Mouse (Mus musculus) layer of hippocampus, postnatal 36 days (tissue): ENCODE measurements around the gene Klk14. TPM values are rescaled to one million over a fixed set of nuclear protein-coding genes. Genes with fewer than 3 reads are reported as not detected.

Experiments used
- total RNA-seq, 2 experiments: library from RNA; stranded (reverse); gene quantifications; 2 replicates each; pipeline ENCODE4 v1.2.3; 2021

Klk14 gene
- total RNA-seq, 2 experiments from 2014 or later, result not detected

Other genes starting within 250 kb of the Klk14 start
- not detected for gene Cldnd2, start 249.6 kb upstream of the Klk14 start, total RNA-seq
- gene Etfb, start 246.3 kb upstream of the Klk14 start, total RNA-seq, result 10 to 100 TPM; 68.4 to 74.4 TPM
- gene Gm45233, start 246.3 kb upstream of the Klk14 start, total RNA-seq, result under 1 TPM; 0.80 to 0.86 TPM
- gene Vsig10l, start 227.3 kb upstream of the Klk14 start, total RNA-seq, result 1 to 10 TPM; 2.3 to 3.0 TPM
- 10 to 100 TPM; 22.7 to 23.6 TPM for gene Iglon5, start 200.3 kb upstream of the Klk14 start, total RNA-seq
- not detected for gene 4931406B18Rik, start 184.5 kb upstream of the Klk14 start, total RNA-seq
- 1 to 10 TPM; 4.2 TPM for gene Cd33, start 146.0 kb upstream of the Klk14 start, total RNA-seq
- gene Zfp658, start 128.2 kb upstream of the Klk14 start, total RNA-seq, result 1 to 10 TPM; 5.5 to 6.6 TPM
- 10 to 100 TPM; 22.0 to 22.1 TPM for gene Zfp719, start 110.8 kb upstream of the Klk14 start, total RNA-seq
- gene Zfp819, start 83.2 kb upstream of the Klk14 start, total RNA-seq, result under 1 TPM; 0.15 to 0.20 TPM
- under 1 TPM in 1 of 2 experiments, not detected in 1; 0.25 TPM for gene Ceacam18, start 55.7 kb upstream of the Klk14 start, total RNA-seq
- gene Siglece, start 30.3 kb upstream of the Klk14 start, total RNA-seq, result 1 to 10 TPM in 1 of 2 experiments, under 1 TPM in 1; 0.83 to 1.4 TPM
- gene Ctu1, start 18.4 kb upstream of the Klk14 start, total RNA-seq, result 10 to 100 TPM; 11.7 to 11.8 TPM
- not detected for gene Klk13, start 22.1 kb downstream of the Klk14 start, total RNA-seq
- gene Klk12, start 78.5 kb downstream of the Klk14 start, total RNA-seq, result not detected
- not detected for gene Klk11, start 84.2 kb downstream of the Klk14 start, total RNA-seq
- gene Klk10, start 90.6 kb downstream of the Klk14 start, total RNA-seq, result under 1 TPM; 0.83 to 1.00 TPM
- not detected for gene Klk9, start 101.5 kb downstream of the Klk14 start, total RNA-seq
- gene Klk8, start 107.2 kb downstream of the Klk14 start, total RNA-seq, result 10 to 100 TPM; 25.4 to 31.7 TPM
- under 1 TPM; 0.38 to 0.47 TPM for gene Klk7, start 120.9 kb downstream of the Klk14 start, total RNA-seq
- under 1 TPM in 1 of 2 experiments, not detected in 1; 0.87 TPM for gene Klk6, start 134.1 kb downstream of the Klk14 start, total RNA-seq
- gene Klk5, start 151.6 kb downstream of the Klk14 start, total RNA-seq, result not detected
- not detected for gene Klk4, start 190.7 kb downstream of the Klk14 start, total RNA-seq
- gene Klk15, start 243.3 kb downstream of the Klk14 start, total RNA-seq, result not detected